Mouse (Mus musculus) small intestine, adult 2 months (tissue): ENCODE results near the gene Bach2. TPM values are rescaled to one million over a fixed set of nuclear protein-coding genes. Genes with fewer than 3 reads are reported as not detected.

Experiments
- H3K27ac ChIP-seq: fragments of 200-500 bp; 2 replicates; pipeline ENCODE4 v1.5.1; 2012; ENCODE audit warnings: low read depth, low read length, control low read depth, inconsistent platforms; ENCODE audit not compliant: insufficient read depth
- H3K27me3 ChIP-seq: fragments of 200-500 bp; 2 replicates; pipeline ENCODE4 v1.6.1; 2012; ENCODE audit warnings: mild to moderate bottlenecking, moderate library complexity, low read length, inconsistent platforms; ENCODE audit not compliant: control insufficient read depth, insufficient read depth
- H3K36me3 ChIP-seq: fragments of 200-500 bp; 2 replicates; pipeline ENCODE4 v1.6.1; 2012; ENCODE audit warnings: mild to moderate bottlenecking, low read length, control low read depth, inconsistent platforms; ENCODE audit not compliant: control insufficient read depth, insufficient read depth
- H3K4me1 ChIP-seq: fragments of 200-500 bp; 2 replicates; pipeline ENCODE4 v1.6.1; 2012; ENCODE audit warnings: low read length, inconsistent platforms, mixed read lengths; ENCODE audit not compliant: control insufficient read depth, insufficient read depth, insufficient read length
- H3K4me3 ChIP-seq: fragments of 200-500 bp; 2 replicates; pipeline ENCODE4 v1.5.1; 2012; ENCODE audit warnings: low read depth, mild to moderate bottlenecking, control low read depth, inconsistent platforms, low read length, moderate library complexity
- CTCF ChIP-seq: fragments of 200-500 bp; IDR thresholded peaks from 2 replicates; pipeline ENCODE4 v1.5.1; 2012; ENCODE audit warnings: low read depth, mild to moderate bottlenecking, control low read depth, inconsistent platforms, low read length, moderate library complexity, mixed read lengths; ENCODE audit not compliant: insufficient replicate concordance, insufficient read length; ENCODE audit errors: extremely low read depth
- POLR2A ChIP-seq: fragments of 200-500 bp; IDR thresholded peaks from 2 replicates; pipeline ENCODE4 v1.6.1; 2012; ENCODE audit warnings: low read depth, mild to moderate bottlenecking, control low read depth, inconsistent platforms, low read length, moderate library complexity
- WGBS: fragments of 180-500 bp; shearing (Covaris S2); methylation state at CpG from one replicate; pipeline ENCODE4 v1.1.7; 2018; 5-methylcytosine and 5-hydroxymethylcytosine counted together
- polyA plus RNA-seq: library from polyadenylated mRNA; depleted of rRNA; stranded (reverse); fragments of >200 nt; gene quantifications from 2 replicates; pipeline ENCODE4 v1.2.3, GENCODE M21; 2012

The Bach2 gene
- polyA plus RNA-seq, 1 experiment, result 3.5 TPM

GRCm38 (mm10) chr4:32479801-32480700 lies 241.4 kb downstream of the Bach2 start:
- WGBS, result 81% methylated on average over 16 of the region's 16 CpGs
- TF ChIP-seq POLR2A (no peak), CTCF (no peak)
- Histone ChIP-seq H3K27me3 (no peaks in the 10 kb centered on the region), H3K27ac (no peak overlapping the region), H3K4me1 (no peaks in the 10 kb centered on the region), H3K4me3 (no peak overlapping the region), H3K36me3 (no peaks in the 10 kb centered on the region)

- no peaks in the 10 kb centered on the region for H3K4me1 ChIP-seq
- H3K27me3 ChIP-seq, result no peaks in the 10 kb centered on the region
- no peaks in the 10 kb centered on the region for H3K36me3 ChIP-seq
- no peak overlapping the region for H3K27ac ChIP-seq
- WGBS, result 32% methylated on average over 18 of the region's 18 CpGs
- no peak overlapping the region for H3K4me3 ChIP-seq
- TF ChIP-seq CTCF (no peak), POLR2A (no peak)
These were observed 242.9 kb downstream of the Bach2 start for GRCm38 (mm10) chr4:32481366-32482055.

DNA sequence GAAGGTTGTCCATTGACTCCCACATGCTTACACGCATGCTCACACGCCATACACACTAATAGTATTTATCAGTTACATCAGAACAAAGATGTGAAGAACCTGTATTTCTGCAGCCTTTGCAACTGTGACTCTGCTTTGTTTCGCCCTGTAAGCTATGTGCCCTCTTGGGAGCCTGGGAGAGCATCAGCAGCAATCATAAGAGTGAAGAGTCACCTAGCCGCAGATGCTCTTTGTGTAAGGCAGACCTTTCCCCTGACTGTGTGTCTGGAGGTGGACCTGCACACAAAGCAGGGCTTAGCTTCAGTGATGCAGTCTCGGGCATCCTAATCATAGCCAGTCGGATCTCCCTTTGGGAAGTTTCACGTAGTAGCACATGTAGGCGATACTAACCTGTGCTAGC lies 243.5 kb downstream of the Bach2 start:
- TF ChIP-seq CTCF (no peak), POLR2A (no peak)
- H3K27me3 ChIP-seq, result no peaks in the 10 kb centered on the region
- WGBS, result 87% methylated on average over 8 of the region's 8 CpGs

DNA sequence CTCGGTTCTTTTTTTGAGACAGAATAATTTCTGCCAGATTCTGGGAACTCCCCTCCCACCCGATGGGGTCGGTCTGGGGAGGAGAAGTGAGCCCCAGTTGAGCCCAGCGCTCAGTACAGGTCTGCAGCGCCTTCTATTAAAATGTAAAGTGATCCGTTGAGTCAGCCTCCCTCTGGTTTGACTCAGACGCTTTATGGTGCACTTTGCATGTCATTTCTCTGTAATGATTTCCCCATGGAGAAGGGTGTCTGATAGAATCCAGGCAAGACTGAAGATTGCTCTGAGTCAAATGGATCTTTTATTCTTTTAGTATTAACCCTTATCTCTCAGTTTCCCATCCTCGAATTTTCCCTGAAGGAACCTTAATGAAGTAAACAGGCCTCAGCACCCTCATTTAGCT lies 244.3 kb downstream of the Bach2 start:
- no peak for TF ChIP-seq CTCF
- TF ChIP-seq POLR2A, result no peak
- Histone ChIP-seq H3K27ac (no peak overlapping the region), H3K4me3 (no peak overlapping the region), H3K27me3 (no peaks in the 10 kb centered on the region), H3K4me1 (no peaks in the 10 kb centered on the region), H3K36me3 (no peaks in the 10 kb centered on the region)
- WGBS, result 55% methylated on average over 8 of the region's 8 CpGs

More for the DNA sequence above, 243.5 kb downstream of the Bach2 start:
- H3K27ac ChIP-seq, result no peak overlapping the region
- H3K36me3 ChIP-seq, result no peaks in the 10 kb centered on the region
- no peak overlapping the region for H3K4me3 ChIP-seq
- no peaks in the 10 kb centered on the region for H3K4me1 ChIP-seq

GRCm38 (mm10) chr4:32485848-32486247 lies 247.2 kb downstream of the Bach2 start:
- Histone ChIP-seq H3K27ac (no peak overlapping the region), H3K27me3 (no peaks in the 10 kb centered on the region), H3K36me3 (no peaks in the 10 kb centered on the region), H3K4me3 (no peak overlapping the region), H3K4me1 (no peaks in the 10 kb centered on the region)
- TF ChIP-seq CTCF (no peak), POLR2A (no peak)
- WGBS, result 33% methylated on average over 5 of the region's 5 CpGs

- Histone ChIP-seq H3K27ac (no peak overlapping the region), H3K27me3 (no peaks in the 10 kb centered on the region), H3K4me1 (no peaks in the 10 kb centered on the region), H3K36me3 (no peaks in the 10 kb centered on the region), H3K4me3 (no peak overlapping the region)
- TF ChIP-seq POLR2A (no peak), CTCF (no peak)
- WGBS, result 76% methylated on average over 17 of the region's 17 CpGs
These were observed 248.2 kb downstream of the Bach2 start for GRCm38 (mm10) chr4:32486654-32487398.

- WGBS, result 81% methylated on average over 1 of the region's 1 CpGs
These were observed 250.6 kb downstream of the Bach2 start for GRCm38 (mm10) chr4:32489186-32489585.

More at GRCm38 (mm10) chr4:32489186-32489585, 250.6 kb downstream of the Bach2 start:
- no peak for TF ChIP-seq POLR2A
- no peak for TF ChIP-seq CTCF
- H3K27me3 ChIP-seq, result no peaks in the 10 kb centered on the region
- no peaks in the 10 kb centered on the region for H3K4me1 ChIP-seq
- no peak overlapping the region for H3K27ac ChIP-seq
- no peaks in the 10 kb centered on the region for H3K36me3 ChIP-seq
- H3K4me3 ChIP-seq, result no peak overlapping the region
